Mouse (Mus musculus) adrenal gland, postnatal 25 days (tissue): ENCODE data around the gene Chtop. TPM values are rescaled to one million over a fixed set of nuclear protein-coding genes. Genes with fewer than 3 reads are reported as not detected.

ENCODE experiments used
- DNase-seq: peaks from one replicate; pipeline ENCODE4 v3.0.0; 2021; ENCODE audit warnings: mixed read lengths
- total RNA-seq: library from RNA; stranded (reverse); gene quantifications from 2 replicates; pipeline ENCODE4 v1.2.3, GENCODE M21; 2021

Chtop gene
- total RNA-seq, 1 experiment from 2014 or later: 124 TPM

DNA sequence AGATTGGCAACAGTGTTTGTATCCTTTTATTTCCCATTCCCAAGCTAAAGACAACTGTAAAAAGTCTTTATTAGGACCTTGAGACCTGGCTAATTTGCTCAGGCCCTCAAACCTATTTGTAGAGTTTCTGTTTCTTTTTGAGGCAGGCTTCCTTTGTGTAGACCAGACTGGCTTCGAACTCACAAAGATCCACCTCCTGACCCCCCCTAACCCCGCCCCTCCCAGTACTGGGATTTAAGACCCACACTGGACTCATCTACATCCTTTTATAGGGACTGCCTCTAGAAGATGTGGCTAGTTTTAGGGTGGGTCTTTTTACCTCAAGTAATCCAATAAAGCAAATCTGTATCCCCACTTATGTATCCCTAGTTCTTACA lies 437 bp upstream of the Chtop start:
- DNase-seq: no peak

DNA sequence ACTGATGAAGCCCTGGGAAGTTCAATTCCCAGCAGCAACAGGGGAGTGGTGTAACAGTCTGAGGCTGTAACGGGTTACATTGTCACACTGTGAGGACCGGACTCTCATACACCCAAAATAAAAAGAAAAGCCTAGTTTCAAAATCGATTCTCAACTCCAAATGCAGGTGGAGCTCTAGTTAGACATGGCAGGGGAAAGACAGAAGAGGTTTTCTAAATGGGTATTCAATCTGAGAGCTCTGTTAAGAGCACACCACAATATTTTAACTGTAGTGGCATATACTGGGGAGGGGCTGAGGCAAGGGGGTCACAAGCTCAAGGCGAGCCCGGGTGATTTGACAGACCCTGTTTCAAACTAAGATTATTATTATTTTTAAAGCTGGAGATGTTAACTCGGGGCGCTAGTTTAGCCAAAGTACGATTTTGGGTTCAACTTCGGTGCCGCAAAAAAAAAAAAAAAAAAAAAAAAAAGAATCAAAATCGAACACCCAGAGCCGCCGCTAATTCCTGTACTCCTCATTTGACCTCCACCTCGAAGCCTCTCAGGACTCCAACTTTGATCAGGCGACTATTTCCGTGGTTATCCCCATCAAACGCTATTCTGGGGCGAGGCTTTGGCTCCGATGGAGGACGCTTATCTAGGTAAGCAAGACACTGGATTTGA lies 880 bp downstream of the Chtop start:
- no peak for DNase-seq

DNA sequence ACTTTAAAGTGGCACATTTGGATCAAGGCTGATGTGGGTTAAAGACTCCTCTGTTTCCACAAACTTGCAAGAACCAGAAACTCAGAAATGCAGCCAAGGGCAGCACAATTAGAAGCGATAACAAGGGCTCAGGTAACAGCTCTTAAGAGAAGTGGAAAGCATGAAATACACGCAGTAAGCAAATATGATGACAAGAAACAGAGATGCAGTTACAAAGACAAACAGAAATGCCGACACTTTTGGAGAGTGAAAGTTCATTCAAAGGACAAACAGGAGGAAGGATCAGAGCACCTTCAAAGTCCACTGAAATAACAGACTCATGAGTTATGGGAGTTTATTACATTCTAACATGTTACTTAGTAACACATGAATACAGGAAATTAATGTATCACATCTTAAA lies 2.9 kb downstream of the Chtop start:
- DNase-seq: no peak

DNA sequence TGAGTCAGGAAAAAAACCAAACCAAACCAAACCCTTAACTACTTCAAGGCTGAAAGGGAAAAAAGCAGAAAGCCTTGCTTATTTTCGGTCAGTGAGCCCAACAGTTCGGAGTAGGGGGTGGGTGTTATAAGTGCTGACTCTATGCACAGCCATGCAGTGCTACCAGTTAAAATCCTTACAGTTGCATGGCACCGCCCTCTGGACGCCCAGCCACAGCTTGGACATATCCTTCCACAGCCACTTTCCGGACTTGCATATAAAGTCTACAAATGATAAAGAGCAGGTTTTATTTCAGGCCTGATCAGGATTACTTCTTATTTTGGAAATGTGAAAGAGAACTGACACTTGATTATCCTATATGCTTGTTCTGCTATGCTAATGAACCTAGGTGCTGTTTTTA lies 4.1 kb downstream of the Chtop start:
- no peak for DNase-seq

DNA sequence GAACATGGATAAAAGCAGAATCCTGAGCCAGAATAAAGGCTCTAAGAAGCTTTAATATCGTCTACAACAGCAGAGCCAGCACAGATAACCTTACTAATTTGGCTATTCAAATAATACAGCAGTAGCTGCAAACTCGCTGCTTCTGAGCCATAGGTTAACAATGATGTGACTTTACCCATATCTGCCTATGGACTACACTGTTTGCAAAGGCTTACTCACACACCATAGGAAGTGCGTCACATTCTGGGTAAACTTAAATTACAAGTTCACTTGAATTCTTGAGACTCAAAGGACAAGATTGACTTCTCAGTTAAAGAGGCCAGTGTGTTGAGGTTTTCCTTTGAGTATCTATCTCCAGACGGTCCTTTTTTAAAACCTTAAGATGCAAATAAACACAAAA lies 5.9 kb downstream of the Chtop start:
- DNase-seq: no peak

DNA sequence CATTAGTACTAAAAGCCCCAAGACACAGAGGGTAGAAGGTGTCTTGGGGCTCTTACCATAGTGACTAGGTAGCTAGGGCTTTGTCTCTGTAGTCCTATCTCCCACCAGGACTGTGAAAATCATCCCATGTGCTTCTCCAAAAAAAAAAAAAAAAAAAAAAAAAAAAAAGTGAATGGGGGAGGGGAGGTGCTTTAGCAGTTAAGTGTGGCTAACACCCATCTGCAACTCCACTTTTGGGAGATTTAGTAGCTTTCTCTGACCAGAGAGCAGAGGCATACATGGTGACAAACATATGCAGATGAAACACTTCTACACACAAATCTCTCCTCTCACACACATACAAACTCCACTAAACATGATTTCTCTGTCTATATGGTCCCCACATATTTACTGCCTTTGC lies 11.7 kb downstream of the Chtop start:
- no peak for DNase-seq

DNA sequence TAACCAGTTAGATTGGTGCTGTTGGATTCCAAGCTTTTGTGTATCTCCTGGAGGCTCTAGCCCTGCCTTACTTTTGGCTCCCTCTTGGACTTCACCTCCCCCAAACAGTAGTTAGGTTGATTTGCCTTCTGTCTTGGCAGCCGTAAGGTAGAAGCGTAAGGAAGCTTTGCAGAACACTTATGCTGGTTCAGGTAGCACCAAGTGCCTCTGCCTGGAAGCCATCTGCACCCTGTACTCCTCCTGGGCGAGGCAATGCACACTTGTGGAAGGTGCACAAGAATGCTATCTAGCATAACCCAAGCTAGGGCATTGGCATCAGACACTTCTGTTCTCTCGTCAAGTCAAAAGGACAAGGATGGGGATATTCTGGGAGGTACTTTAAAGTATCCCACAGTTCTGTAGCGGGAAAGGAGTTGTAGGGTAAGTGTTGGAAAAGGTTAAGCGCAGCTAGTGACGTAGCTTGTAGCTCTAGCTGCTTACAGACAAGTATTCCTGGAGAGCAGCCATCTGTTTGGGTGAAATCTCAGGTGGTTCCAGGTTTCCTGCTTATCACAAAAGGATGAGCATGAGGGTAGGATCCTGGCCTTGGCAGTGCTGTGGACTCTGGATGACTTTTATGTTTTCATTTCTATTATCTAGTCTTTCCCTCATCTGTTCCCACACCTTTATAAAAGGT lies 13.3 kb downstream of the Chtop start:
- DNase-seq: no peak

DNA sequence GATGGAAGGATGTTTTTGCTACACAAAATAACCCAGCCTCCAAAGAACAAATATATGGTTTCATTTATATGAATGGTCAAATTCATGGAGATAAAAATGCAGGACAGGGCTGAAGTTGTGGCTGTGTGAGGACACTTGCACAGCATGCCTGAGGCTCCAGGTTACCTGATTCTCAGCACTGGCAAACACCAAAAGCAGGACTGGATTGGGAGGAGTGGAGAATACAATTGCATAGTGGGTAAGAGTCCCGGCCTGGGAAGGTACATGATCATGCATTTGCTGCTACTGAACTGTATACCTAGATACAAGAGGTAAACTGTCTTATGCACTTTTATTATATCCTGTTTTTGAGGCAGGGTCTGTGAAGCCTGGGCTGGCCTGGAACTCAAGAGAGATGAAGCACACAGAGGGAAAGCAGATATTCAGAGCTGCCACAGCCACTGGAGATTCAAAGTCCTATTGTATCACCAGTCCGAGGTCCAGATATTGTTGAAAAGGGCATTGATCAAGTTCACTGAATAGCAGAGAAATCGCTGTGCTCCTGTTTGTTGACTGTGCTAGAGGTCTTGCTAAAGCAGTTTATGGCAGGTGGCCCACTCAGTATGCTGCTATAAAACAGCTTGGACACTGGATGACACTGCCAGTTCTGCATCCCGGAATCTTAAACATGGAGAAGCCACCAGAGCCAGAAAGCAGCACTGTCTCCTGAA lies 15.3 kb downstream of the Chtop start:
- no peak for DNase-seq

DNA sequence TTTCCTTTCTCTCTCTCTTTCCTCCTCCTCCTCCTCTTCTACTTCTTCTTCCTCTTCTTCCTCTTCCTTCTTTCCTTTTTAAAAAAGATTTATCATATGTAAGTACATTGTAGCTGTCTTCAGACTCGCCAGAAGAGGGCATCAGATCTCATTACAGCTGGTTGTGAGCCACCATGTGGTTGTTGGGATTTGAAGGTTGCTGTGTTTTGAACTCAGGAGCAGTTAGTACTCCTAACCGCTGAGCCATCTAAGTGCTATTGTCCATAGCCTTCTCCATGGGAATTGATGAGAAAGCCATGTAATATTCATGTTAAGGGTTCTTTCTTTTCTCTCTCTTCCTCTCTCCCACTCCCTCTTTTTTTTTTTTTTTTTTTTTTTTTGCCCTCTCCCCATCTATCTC lies 17.9 kb downstream of the Chtop start:
- no peak for DNase-seq

DNA sequence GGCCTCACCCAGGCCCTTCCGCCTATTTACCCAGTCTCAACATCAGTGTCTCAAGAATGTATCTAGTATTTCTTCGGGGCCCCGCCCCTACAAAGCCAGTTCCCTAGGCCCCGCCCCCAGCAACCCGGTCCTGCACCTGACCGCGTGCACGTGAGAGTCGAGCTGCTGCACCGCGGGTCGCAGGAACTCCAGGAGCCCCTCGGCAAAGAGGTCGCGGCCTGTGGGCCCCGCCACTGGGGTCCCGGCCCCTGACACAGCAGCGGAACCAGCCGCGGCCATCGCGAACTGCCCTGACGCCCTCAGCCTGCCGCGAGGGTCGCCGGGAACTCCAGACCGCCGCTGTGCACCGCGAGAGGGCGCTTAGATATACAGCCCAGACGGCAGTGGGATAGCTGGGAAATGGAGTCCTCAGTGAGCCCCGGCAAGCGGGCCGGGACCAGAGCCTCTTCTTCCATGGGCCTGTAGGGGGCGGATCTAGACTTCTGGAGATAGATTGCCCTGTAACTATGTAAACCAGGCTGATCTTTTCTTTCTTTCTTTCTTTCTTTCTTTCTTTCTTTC lies 18.5 kb downstream of the Chtop start, which contains the start of gene Snapin:
Snapin (minus strand) TSS at position 338 of the 561 bp plus-strand sequence.
- DNase-seq: peak; percentile 92

DNA sequence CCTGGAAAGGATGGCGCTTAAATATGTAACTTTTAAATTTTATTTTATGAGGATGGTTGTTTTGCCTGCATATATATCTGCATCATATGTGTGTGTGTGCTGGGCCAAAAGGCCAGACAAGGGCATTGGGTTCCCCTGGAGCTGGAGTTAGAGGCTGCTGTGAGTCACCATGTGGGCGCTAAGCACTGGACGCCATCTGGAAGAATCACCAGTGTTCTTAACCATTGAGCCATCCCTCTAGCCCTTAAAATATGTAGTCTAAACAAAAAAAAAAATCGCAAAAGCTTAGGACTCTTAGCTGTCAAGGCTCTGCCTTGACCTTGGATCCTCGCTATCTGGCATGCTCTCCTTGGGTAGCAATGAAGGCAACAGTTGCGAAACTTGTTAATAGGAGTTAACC lies 20.7 kb downstream of the Chtop start:
- no peak for DNase-seq

DNA sequence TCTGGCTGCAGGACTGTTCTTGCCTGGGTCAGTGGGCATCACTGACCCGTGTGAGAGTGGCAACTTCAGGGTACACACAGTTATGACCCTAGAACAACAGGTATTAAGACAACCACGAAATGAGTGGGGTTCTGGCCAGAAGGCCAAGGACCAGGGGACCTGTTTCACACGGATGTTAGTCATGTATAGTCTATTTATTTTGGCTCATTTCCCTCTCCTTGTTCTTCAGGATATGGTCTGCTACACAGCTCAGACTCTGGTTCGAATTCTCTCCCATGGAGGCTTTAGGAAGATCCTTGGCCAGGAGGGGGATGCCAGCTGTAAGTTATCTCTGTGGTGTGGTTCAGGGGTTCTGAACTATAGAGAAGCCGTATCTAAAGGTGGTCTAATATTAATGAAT lies 22.3 kb downstream of the Chtop start:
- DNase-seq: no peak

DNA sequence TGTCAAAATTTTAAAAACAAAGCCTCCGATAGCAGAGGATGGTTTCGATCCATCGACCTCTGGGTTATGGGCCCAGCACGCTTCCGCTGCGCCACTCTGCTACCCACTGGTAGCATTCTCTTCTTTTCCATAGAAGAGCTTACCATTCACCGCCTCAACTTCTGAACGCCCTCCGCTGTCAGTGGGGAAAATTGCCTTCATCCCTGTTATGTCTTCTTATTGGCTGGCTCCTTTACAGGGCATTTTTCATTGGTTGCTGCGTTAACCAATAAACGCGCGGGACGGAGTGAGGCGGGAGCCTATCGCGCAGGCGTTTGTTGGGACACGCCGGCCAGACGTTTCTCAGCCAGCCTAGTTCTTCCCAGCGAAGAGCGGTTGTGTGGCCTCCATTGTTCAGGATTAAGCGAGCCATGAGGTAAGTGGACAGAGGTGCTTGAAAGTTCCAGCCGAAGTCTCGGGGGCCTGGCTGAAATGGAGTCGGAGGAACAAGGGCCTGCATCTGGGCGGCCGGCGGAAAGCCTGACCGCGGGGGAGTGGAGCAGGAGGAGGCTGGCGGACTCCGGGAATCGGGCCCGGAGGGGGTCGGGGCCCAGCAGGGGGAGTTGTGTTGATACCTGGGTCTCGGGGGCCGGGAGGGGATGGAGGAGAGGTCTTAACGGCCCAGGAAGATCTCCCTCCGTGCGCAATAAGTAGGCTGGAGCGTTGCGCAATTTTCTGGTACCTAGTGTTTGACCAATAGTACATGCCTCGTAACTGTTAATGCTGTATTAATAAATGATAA lies 33.3 kb downstream of the Chtop start, which contains the start of gene Ilf2:
Ilf2 (plus strand) TSS at position 296 of the 781 bp plus-strand sequence.
- peak; percentile 90 for DNase-seq

DNA sequence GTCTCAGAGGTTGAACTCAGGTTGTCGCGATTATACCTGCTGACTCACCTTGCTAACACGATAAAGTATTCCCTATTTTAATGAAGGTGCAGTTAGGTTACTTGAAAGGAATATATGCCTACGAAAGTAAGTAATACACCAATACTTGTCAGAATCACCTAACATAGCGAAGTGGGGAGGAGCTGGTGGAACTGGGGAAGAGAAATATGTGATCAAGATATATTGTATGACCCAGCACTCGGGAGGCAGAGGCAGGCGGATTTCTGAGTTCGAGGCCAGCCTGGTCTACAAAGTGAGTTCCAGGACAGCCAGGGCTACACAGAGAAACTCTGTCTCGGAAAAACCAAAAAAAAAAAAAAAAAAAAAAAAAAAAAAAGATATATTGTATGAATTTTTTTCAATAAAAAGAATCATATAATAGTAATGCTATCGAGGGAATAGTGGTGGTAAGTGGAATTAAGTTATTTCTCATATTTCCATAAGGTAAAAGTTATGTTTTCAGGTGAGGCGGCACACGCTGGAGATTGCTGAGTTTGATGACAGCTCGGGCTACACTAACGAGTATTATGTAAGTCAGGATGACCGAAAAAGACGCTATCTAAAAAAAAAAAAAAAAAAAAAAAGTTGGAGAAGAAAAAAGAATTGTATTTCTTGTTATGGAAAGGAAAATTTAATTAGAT lies 34.0 kb downstream of the Chtop start:
- no peak for DNase-seq

DNA sequence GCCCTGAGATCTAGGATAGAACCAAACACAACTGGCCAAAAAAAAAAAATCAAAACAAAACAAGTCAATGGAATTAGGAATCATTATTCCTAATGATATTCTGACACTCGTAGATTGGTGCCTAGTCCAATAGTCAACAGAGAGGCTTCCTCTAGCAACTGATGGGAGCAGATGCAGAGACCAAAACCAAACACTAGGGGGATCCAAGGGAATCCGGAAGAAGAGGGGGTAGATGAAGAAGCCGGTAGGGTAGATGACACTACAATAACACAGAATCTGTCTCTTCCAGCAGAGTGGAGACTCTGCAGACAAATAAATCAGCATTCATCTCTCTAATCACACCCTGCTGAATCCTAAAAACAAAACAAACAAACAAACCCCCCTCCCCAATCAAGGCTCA lies 37.1 kb downstream of the Chtop start:
- DNase-seq: peak; percentile 30

DNA sequence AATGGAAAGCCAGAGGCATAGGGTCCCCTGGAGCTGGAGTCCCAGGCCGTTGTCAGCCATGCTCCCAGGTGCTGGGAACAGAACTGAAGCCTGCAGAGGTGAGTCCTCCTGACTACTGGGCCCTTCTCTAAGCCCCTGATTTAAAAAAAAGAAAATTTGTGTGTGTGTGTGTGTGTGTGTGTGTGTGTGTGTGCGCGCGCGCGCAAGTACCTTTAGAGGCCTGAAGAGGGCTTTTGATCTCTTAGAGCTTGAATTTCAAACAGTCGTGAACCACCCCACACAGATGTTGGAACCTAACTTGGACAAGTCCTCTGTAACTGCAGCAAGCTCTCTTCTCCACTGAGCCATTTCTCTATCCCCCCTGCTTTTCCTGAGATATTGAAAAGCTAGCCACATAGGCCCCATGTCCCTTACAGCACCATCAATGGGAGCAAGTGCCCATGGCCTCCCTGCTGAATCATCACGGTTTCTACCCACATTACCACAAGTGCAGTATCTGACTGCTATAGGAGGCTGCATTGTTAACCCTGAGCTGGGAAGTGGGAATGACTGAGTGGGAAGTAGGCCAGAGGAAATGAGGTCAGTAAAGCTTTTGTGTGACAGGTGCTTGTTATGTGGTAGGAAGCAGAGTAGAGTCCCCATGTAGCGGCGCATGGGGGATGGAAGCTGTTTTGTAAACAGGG lies 41.5 kb downstream of the Chtop start:
- no peak for DNase-seq

DNA sequence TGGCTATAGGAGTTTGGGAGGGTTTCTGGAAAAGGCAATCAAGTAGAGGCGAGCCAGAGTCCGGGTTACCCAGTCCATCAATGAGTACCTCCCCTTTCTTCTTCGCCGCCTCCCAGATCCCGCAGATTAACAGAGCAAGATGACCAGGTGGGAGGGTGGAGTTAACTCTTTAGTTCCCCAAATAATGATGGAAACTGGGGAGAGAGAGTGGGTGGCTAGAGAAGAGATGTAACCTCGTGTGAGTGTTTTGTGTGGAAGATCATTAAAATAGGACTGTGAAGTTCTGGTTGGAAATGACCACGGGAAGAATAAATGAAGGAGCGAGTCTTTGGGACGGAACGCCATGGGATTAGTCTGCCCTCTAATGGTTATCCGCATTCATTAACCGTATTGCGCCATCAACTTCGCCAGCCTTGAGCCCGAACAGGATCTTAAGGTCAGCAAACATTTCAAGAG lies 43.0 kb downstream of the Chtop start:
- peak; percentile 67 for DNase-seq

DNA sequence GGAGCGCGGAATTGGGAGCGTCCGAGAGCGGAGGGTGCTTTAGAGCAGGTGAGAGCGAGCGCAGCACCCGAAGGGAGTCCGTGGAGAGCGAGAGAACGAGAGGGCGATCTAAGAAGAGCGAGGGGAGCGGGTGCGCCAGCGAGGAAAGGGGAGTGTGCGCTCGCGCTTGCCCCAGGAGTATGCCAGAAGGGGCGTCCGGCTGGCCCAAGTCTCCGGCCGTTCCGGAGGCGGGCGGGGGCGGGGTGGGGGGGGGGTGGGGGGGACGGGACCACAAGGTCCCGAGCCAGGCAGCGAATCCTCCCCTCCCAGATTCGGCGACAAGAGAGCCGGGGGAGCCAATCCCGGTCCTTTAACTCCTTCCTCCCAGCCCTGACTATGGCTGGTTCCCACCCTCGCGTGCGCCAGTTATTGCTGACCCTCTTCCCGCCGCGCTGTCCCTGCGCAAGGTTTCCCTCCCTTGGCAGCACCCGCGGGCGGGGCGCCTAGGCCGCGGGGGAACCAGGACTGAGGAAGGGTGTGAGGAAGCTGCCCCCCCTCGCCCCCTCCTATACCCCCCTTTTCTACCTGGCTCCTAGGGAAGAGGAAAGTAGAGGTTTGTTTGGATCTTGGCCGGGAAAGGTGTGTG lies 43.5 kb downstream of the Chtop start, which contains the start of gene Npr1:
Npr1 (minus strand) TSS at position 181 of the 625 bp plus-strand sequence.
- DNase-seq: peak; percentile 72

DNA sequence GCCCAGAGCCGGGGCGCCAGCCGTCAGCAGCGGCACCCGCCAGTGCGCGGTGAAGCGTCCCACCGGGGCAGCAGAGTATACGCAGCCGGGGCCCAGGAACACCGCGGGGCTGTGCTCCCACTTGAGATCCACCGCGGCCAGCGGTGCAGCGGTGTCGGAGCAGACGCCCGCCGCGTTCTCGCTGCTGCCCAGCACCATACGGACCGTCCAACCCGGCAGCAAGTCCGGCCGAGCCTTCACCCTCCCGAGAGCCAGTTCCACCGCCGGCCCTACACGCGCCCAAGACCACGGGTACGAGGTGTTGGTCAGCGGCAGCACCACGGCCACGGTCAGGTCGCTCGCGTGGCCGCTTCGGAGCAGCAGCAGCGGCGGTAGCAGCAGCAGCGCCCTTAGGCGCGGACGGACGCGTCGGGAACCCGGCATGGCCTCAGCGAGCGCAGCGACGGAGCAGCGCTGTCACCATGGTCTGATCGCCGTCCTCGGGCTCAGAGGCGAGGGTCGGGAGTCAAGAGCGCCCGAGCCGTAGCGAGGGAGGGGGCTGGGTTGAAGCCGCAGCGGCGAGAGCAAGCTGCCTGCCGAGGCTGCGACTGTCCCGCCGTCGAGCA lies 44.1 kb downstream of the Chtop start:
- DNase-seq: peak; percentile 47

DNA sequence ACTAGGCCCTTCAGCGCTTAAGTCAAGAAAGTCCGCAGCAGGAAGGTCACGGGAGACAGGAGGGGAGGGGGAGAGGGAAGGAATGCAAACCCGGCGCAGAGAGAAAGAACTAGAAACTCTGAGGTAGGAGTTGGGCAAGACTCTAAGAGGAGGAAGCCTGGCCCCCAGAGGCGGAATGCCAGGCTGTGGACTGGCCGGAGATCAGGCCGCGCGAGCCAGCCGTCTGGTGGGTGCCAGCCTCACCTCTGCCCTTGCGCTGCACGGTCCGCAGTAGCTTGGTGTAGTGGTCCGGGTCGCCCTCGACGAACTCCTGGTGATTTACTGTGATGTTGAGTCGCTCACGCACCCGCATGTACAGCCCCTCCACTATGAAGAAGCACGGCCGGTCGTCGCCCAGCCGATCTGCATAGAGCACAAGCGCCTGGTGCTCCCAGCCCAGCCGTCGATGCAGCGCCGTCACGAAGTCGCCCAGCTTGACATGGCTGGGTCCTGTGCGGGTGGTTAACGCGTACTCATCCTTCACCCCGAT lies 44.7 kb downstream of the Chtop start:
- DNase-seq: peak; percentile 67
